Mouse (Mus musculus) ES-E14 (cell line): ENCODE measurements around the gene Cd247. TPM values are rescaled to one million over a fixed set of nuclear protein-coding genes. Genes with fewer than 3 reads are reported as not detected.

Experiments
- DNase-seq: peaks from one replicate; pipeline ENCODE4 v3.0.0-alpha.2; 2013; ENCODE audit warnings: low read depth, low spot score
- H3K27ac ChIP-seq: 2 replicates; pipeline ENCODE4 v1.5.1; 2012; ENCODE audit warnings: low read depth, mild to moderate bottlenecking, low read length, moderate library complexity, mixed read lengths; ENCODE audit not compliant: poor library complexity, insufficient read depth, severe bottlenecking
- H3K36me3 ChIP-seq: 2 replicates; pipeline ENCODE4 v1.6.1; 2012; ENCODE audit warnings: mild to moderate bottlenecking, low read length, moderate library complexity, mixed read lengths; ENCODE audit not compliant: control insufficient read depth, poor library complexity, insufficient read depth, severe bottlenecking
- H3K4me1 ChIP-seq, 2 experiments: fragments of 150-350 bp in 1 of 2; sonication (generic) in 1 of 2; 2 replicates each; pipeline ENCODE4 v1.6.1; 2012; ENCODE audit warnings: low read length in 2 of 2, mild to moderate bottlenecking in 1 of 2, mixed read lengths in 1 of 2; ENCODE audit not compliant: control insufficient read depth in 2 of 2, insufficient read depth in 2 of 2, poor library complexity in 1 of 2
- H3K4me3 ChIP-seq, 2 experiments: fragments of 150-350 bp in 1 of 2; sonication (generic) in 1 of 2; 2 replicates each; pipeline ENCODE4 v1.5.1; 2012; ENCODE audit warnings: low read length in 2 of 2, low read depth in 1 of 2, mild to moderate bottlenecking in 1 of 2, mixed read lengths in 1 of 2; ENCODE audit not compliant: insufficient read depth in 1 of 2, poor library complexity in 1 of 2, severe bottlenecking in 1 of 2
- H3K9ac ChIP-seq: 2 replicates; pipeline ENCODE4 v1.6.1; 2012; ENCODE audit warnings: low read depth, mild to moderate bottlenecking, low read length, mixed read lengths; ENCODE audit not compliant: poor library complexity, insufficient read depth, severe bottlenecking
- H3K9me3 ChIP-seq: fragments of 150-350 bp; sonication (generic); 2 replicates; pipeline ENCODE4 v1.6.1; 2012; ENCODE audit warnings: low read depth, mild to moderate bottlenecking, low read length; ENCODE audit not compliant: control insufficient read depth, insufficient read depth
- CHD2 ChIP-seq: IDR thresholded peaks from 2 replicates; pipeline ENCODE4 v1.6.1; 2014; ENCODE audit warnings: mild to moderate bottlenecking, low read depth, low read length, inconsistent platforms
- HCFC1 ChIP-seq: IDR thresholded peaks from 2 replicates; pipeline ENCODE4 v1.6.1; 2012; ENCODE audit warnings: low read length, inconsistent platforms, borderline replicate concordance; ENCODE audit not compliant: insufficient read depth
- MAFK ChIP-seq: IDR thresholded peaks from 2 replicates; pipeline ENCODE4 v1.6.1; 2014; ENCODE audit warnings: mild to moderate bottlenecking, low read depth, low read length, inconsistent platforms; ENCODE audit not compliant: insufficient read depth
- ZC3H11A ChIP-seq: IDR thresholded peaks from 2 replicates; pipeline ENCODE4 v1.6.1; 2012; ENCODE audit warnings: low read depth, mild to moderate bottlenecking, inconsistent platforms, low read length, borderline replicate concordance
- ZNF384 ChIP-seq: IDR thresholded peaks from 2 replicates; pipeline ENCODE4 v1.6.1; 2012; ENCODE audit warnings: low read depth, low read length, inconsistent platforms
- in situ Hi-C, 2 experiments: fragments of 600-800 bp; cut with MboI; formaldehyde crosslinking; loops; one replicate each; pipeline ENCODE4 v1.15.1; 2025; ENCODE audit warnings: low sequenced_read_pairs in 2 of 2, inconsistent platforms in 1 of 2; ENCODE audit not compliant: unreplicated experiment in 2 of 2
- total RNA-seq: library from RNA; depleted of rRNA; stranded (reverse); fragments of 300-350 nt; gene quantifications from 2 replicates; pipeline ENCODE4 v1.2.3, GENCODE M21; 2012

The Cd247 gene
- total RNA-seq, 1 experiment: 6.1 TPM

GRCm38 (mm10) chr1:165765651-165766294 lies 22.7 kb upstream of the Cd247 start:
- H3K4me1 ChIP-seq: peaks cover 12 to 15% of the 10 kb centered on the region in 2 experiments; a peak in 3 of 4 replicates
- DNase-seq: no peak
- TF ChIP-seq ZNF384: no peak
- no peak for TF ChIP-seq MAFK
- TF ChIP-seq CHD2: no peak
- TF ChIP-seq ZC3H11A: no peak
- TF ChIP-seq HCFC1: no peak
- in situ Hi-C loops: no loop called here
- no peaks in the 10 kb centered on the region for H3K9me3 ChIP-seq
- H3K27ac ChIP-seq: no peak overlapping the region
- H3K4me3 ChIP-seq: no peak overlapping the region
- no peaks in the 10 kb centered on the region for H3K36me3 ChIP-seq
- H3K9ac ChIP-seq: no peak overlapping the region

- no peak for TF ChIP-seq MAFK
- no peak for TF ChIP-seq ZC3H11A
- no peak for TF ChIP-seq CHD2
- DNase-seq: no peak
- no peaks in the 10 kb centered on the region for H3K36me3 ChIP-seq
- in situ Hi-C loops: no loop called here
- H3K9ac ChIP-seq: no peak overlapping the region
- H3K9me3 ChIP-seq: no peaks in the 10 kb centered on the region
- H3K27ac ChIP-seq: no peak overlapping the region
- no peak overlapping the region for H3K4me3 ChIP-seq
- peaks cover 15 to 17% of the 10 kb centered on the region in 2 experiments for H3K4me1 ChIP-seq
Observed at GRCm38 (mm10) chr1:165766295-165766890, 22.1 kb upstream of the Cd247 start.

GRCm38 (mm10) chr1:165768894-165769512 lies 19.5 kb upstream of the Cd247 start:
- Histone ChIP-seq H3K27ac (no peak overlapping the region), H3K9ac (no peak overlapping the region), H3K4me3 (no peak overlapping the region), H3K4me1 (peaks cover 18 to 20% of the 10 kb centered on the region in 2 experiments), H3K36me3 (no peaks in the 10 kb centered on the region), H3K9me3 (no peaks in the 10 kb centered on the region)
- in situ Hi-C loops: no loop called here
- TF ChIP-seq HCFC1 (no peak), MAFK (peak; percentile 41; the same call in 1 of the 2 replicates)
- no peak for DNase-seq

DNA sequence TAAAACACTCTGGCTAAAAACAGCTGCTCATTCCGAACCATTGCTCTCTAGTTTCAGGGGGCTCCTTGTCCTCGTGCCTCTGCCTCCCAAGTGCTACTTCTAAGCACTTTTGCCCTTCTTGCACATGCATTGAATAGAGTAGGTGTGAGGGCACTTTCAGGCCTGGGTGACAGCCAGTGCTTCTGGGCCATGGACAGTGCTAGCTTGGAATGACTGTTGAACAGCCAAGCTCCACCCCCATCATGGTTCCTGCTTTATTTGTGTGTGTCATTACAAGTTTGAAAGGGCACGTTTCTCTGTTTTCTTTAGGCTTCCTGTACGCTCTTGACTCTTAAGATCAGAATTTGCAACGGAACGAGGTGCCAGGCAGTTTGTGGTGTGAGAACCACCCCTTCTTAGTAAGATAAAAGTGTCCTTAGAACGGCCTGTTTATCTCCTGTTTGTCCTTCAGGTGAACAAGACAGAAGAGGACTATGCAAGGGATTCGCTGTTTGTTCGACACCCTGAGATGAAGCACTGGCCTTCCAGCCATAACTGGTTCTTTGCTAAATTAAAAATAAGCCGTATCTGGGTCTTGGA lies 18.2 kb upstream of the Cd247 start:
- Histone ChIP-seq H3K9me3 (no peaks in the 10 kb centered on the region), H3K27ac (no peak overlapping the region), H3K9ac (no peak overlapping the region), H3K36me3 (no peaks in the 10 kb centered on the region), H3K4me1 (peaks cover 15 to 17% of the 10 kb centered on the region in 2 experiments), H3K4me3 (no peak overlapping the region)
- TF ChIP-seq ZC3H11A: no peak
- TF ChIP-seq ZNF384: no peak
- no peak for TF ChIP-seq CHD2
- no peak for TF ChIP-seq MAFK
- no peak for TF ChIP-seq HCFC1
- in situ Hi-C loops: loop anchor here (10.0 kb wide), 2 partner anchors 385 to 545 kb away; no protein-coding TSS in a partner anchor
- no peak for DNase-seq
